ENCODE assay signal across 8 mouse cellular contexts in the genomic region with DNA sequence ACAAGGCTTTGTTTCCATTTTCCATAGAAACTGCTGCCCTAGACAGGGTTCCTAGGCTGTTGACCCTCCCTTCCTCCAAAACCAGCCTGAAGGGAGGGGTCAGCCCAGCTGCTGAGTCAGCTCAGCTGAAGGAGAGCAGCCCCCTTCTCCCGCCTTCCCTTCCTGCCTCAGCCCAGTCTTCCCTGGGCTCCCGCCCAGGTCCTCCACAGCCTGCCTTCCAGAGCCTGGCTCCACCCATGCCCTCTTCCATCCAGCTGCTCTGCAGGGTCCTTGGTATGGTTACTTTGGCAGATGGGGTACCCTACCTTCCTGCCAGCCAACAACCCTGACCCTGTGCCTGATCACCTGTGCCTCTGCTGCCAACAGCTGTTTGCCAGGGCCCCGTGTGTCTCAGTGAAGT. TPM values are rescaled to one million over a fixed set of nuclear protein-coding genes. Genes with fewer than 3 reads are reported as not detected.
DNase-seq lines count a peak whose midpoint lies in the region; ATAC-seq and TF ChIP-seq lines count a peak whose summit lies in the region.

No protein-coding gene starts in this region.

- peak; percentile 33 for ATAC-seq in forebrain, postnatal 0 days
- ATAC-seq in hindbrain, embryonic 14.5 days (ENCODE audit: low FRiP score), result 0 out of 2 replicates have a peak, but pooled peaks have one; percentile 9

- no peak overlapping the region for H3K9ac ChIP-seq in forebrain, postnatal 0 days
- no peak overlapping the region for H3K9ac ChIP-seq in hindbrain, embryonic 14.5 days

- H3ac ChIP-seq in myocyte (ENCODE audit: control insufficient read depth, insufficient read length), result no peak overlapping the region

- DNase-seq in retina, postnatal 1 day, result peak; percentile 33
- DNase-seq in retina, embryonic 14.5 days (ENCODE audit: low spot score), result no peak
- DNase-seq in forebrain, postnatal 0 days, result no peak
- no peak for DNase-seq in hindbrain, embryonic 14.5 days (ENCODE audit: low spot score)
- no peak for DNase-seq in right cerebral cortex, postnatal 10 days (ENCODE audit: low spot score in 2 of 2)
- DNase-seq in frontal cortex, postnatal 14 days (ENCODE audit: low spot score in 2 of 2), result no peak
- no peak for DNase-seq in right cerebral cortex, postnatal 36 days (ENCODE audit: low spot score in 2 of 2)

- no peak overlapping the region for H3K27ac ChIP-seq in forebrain, postnatal 0 days (ENCODE audit: low read depth, low read length)
- H3K27ac ChIP-seq in hindbrain, embryonic 14.5 days, result no peak overlapping the region

- H3K79me2 ChIP-seq in myocyte (ENCODE audit: control insufficient read depth, insufficient read depth), result no peaks in the 10 kb centered on the region

- no peak overlapping the region for H3K4me3 ChIP-seq in forebrain, postnatal 0 days (ENCODE audit: low read depth, low read length)
- H3K4me3 ChIP-seq in hindbrain, embryonic 14.5 days (replicated peaks; ENCODE audit: low read length), result no peak overlapping the region
- H3K4me3 ChIP-seq in myocyte, result no peak overlapping the region

- H3K27me3 ChIP-seq in forebrain, postnatal 0 days (ENCODE audit: insufficient read depth, low read length), result no peaks in the 10 kb centered on the region
- 0 out of 2 replicates have a peak, but pooled peaks cover 3% of the 10 kb centered on the region for H3K27me3 ChIP-seq in hindbrain, embryonic 14.5 days (ENCODE audit: control insufficient read depth, insufficient read depth, low read length)
- no peaks in the 10 kb centered on the region for H3K27me3 ChIP-seq in myocyte (ENCODE audit: control insufficient read depth, insufficient read depth, insufficient read length)

- no peaks in the 10 kb centered on the region for H3K4me1 ChIP-seq in forebrain, postnatal 0 days (ENCODE audit: insufficient read depth)
- H3K4me1 ChIP-seq in hindbrain, embryonic 14.5 days (replicated peaks; ENCODE audit: control insufficient read depth, insufficient read depth, low read length), result no peaks in the 10 kb centered on the region

- TF ChIP-seq POLR2A in myocyte (IDR thresholded peaks at IDR 0.05; ENCODE audit: insufficient read length, low read depth), result no peak

- 40% methylated on average over 3 of the region's 3 CpGs for WGBS in forebrain, postnatal 0 days
- WGBS in hindbrain, embryonic 14.5 days, result 21% methylated on average over 3 of the region's 3 CpGs

- TF ChIP-seq CTCF in forebrain, postnatal 0 days (IDR thresholded peaks at IDR 0.05; ENCODE audit: low read depth), result no peak

- no peak overlapping the region for H3K4me2 ChIP-seq in forebrain, postnatal 0 days (ENCODE audit: low read depth)
- H3K4me2 ChIP-seq in hindbrain, embryonic 14.5 days (replicated peaks), result no peak overlapping the region
- H3K4me2 ChIP-seq in myocyte (ENCODE audit: low read depth), result no peak overlapping the region

- H3K9me3 ChIP-seq in forebrain, postnatal 0 days (ENCODE audit: low read length), result no peaks in the 10 kb centered on the region
- no peaks in the 10 kb centered on the region for H3K9me3 ChIP-seq in hindbrain, embryonic 14.5 days (ENCODE audit: control insufficient read depth, low read length)

- peaks cover 7% of the 10 kb centered on the region; the same call in 1 of the 2 replicates for H3K36me3 ChIP-seq in forebrain, postnatal 0 days (ENCODE audit: insufficient read depth)
- H3K36me3 ChIP-seq in hindbrain, embryonic 14.5 days (replicated peaks; ENCODE audit: control insufficient read depth, insufficient read depth), result 0 out of 2 replicates have a peak, but pooled peaks cover 7% of the 10 kb centered on the region
- H3K36me3 ChIP-seq in myocyte (ENCODE audit: control insufficient read depth, insufficient read depth), result peaks cover 17% of the 10 kb centered on the region

TF ChIP-seq in myocyte, 11 proteins besides CTCF, POLR2A, EP300 and RAD21:
- TF ChIP-seq USF1 (IDR thresholded peaks at IDR 0.05; ENCODE audit: low read depth) (no peak), POLR2AphosphoS2 (IDR thresholded peaks at IDR 0.05; ENCODE audit: insufficient read length, low read depth) (peak; percentile 23), SRF (IDR thresholded peaks at IDR 0.05; ENCODE audit: control insufficient read depth, insufficient read length, low read depth) (no peak), MAX (IDR thresholded peaks at IDR 0.05; ENCODE audit: low read depth) (no peak), TCF3 (IDR thresholded peaks at IDR 0.05; ENCODE audit: insufficient read length, low read depth) (no peak)

RNA-seq across cellular contexts. Expression of gene Mmp14, which starts 11.8 kb away (rescaled TPM):
- total RNA-seq in forebrain, postnatal 0 days (2014; rRNA removed), result 29.0 and 40.7 TPM in 2 replicates
- polyA plus RNA-seq in forebrain, postnatal 0 days (2015; fragmentation: Nextera tagmentation; extraction: Ambion mirVana), result 32.5 and 39.1 TPM in 2 replicates
- 43.6 and 47.3 TPM in 2 replicates for polyA plus RNA-seq in hindbrain, embryonic 14.5 days (2014; fragmentation: Nextera tagmentation; extraction: Ambion mirVana)
- polyA plus RNA-seq in myocyte (2012; fragmentation: generic; extraction: Trizol), result 108 TPM

RNA-seq across cellular contexts. Expression of gene Mrpl52, which starts 16.5 kb away (rescaled TPM):
- 151 and 217 TPM in 2 replicates for total RNA-seq in forebrain, postnatal 0 days (2014; rRNA removed)
- 277 and 336 TPM in 2 replicates for polyA plus RNA-seq in forebrain, postnatal 0 days (2015; fragmentation: Nextera tagmentation; extraction: Ambion mirVana)
- polyA plus RNA-seq in hindbrain, embryonic 14.5 days (2014; fragmentation: Nextera tagmentation; extraction: Ambion mirVana), result 245 and 308 TPM in 2 replicates
- 483 TPM for polyA plus RNA-seq in myocyte (2012; fragmentation: generic; extraction: Trizol)

RNA-seq across cellular contexts. Expression of gene Lrp10, which starts 20.7 kb away (rescaled TPM):
- total RNA-seq in forebrain, postnatal 0 days (2014; rRNA removed), result 39.6 and 45.8 TPM in 2 replicates
- 38.0 and 38.5 TPM in 2 replicates for polyA plus RNA-seq in forebrain, postnatal 0 days (2015; fragmentation: Nextera tagmentation; extraction: Ambion mirVana)
- polyA plus RNA-seq in hindbrain, embryonic 14.5 days (2014; fragmentation: Nextera tagmentation; extraction: Ambion mirVana), result 29.2 and 30.8 TPM in 2 replicates
- 81.8 TPM for polyA plus RNA-seq in myocyte (2012; fragmentation: generic; extraction: Trizol)

RNA-seq across cellular contexts. Expression of gene Slc7a7, which starts 25.6 kb away (rescaled TPM):
- total RNA-seq in forebrain, postnatal 0 days (2014; rRNA removed), result 2.2 and 3.4 TPM in 2 replicates
- 2.8 and 3.2 TPM in 2 replicates for polyA plus RNA-seq in forebrain, postnatal 0 days (2015; fragmentation: Nextera tagmentation; extraction: Ambion mirVana)
- polyA plus RNA-seq in hindbrain, embryonic 14.5 days (2014; fragmentation: Nextera tagmentation; extraction: Ambion mirVana), result 4.5 and 6.2 TPM in 2 replicates
- polyA plus RNA-seq in myocyte (2012; fragmentation: generic; extraction: Trizol), result 6.8 TPM

RNA-seq across cellular contexts. Expression of gene Rem2, which starts 32.7 kb away (rescaled TPM):
- 25.5 and 31.0 TPM in 2 replicates for total RNA-seq in forebrain, postnatal 0 days (2014; rRNA removed)
- 22.5 and 28.0 TPM in 2 replicates for polyA plus RNA-seq in forebrain, postnatal 0 days (2015; fragmentation: Nextera tagmentation; extraction: Ambion mirVana)
- 32.5 and 41.1 TPM in 2 replicates for polyA plus RNA-seq in hindbrain, embryonic 14.5 days (2014; fragmentation: Nextera tagmentation; extraction: Ambion mirVana)
- polyA plus RNA-seq in myocyte (2012; fragmentation: generic; extraction: Trizol), result 0.20 TPM
